Mouse (Mus musculus) heart, adult 18-20 months (tissue): ENCODE data around the gene Fchsd2. TPM values are rescaled to one million over a fixed set of nuclear protein-coding genes. Genes with fewer than 3 reads are reported as not detected.

Source experiments
- DNase-seq, 2 experiments: peaks; one replicate each; pipeline ENCODE4 v3.0.0; 2021 to 2022; ENCODE audit warnings: mixed read lengths in 1 of 2
- total RNA-seq, 2 experiments: library from RNA; stranded (reverse); gene quantifications; 2 replicates each; pipeline ENCODE4 v1.2.3; 2021

Gene Fchsd2
- total RNA-seq, 2 experiments from 2014 or later = 18.3 to 22.5 TPM

DNA sequence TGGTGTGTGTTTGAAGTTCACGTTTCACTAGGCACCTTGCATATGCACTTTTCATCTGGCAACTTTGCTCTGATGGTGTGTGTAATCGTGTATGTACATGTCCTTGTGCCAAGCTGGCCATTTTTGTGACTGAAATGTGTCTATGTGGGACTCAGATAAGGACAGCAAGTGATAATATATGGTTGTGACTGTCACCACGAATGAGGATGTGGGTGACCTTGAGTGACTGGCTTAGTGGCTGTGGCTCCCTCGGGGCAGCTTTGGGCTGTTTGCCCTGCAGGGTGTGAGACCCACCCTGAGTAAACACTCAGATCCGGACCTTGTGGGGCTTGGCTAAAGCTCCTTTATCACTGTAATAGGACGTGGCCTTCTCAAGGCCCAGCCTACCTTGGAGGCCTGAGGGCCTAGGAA lies 223.9 kb downstream of the Fchsd2 start:
- no peak for DNase-seq

DNA sequence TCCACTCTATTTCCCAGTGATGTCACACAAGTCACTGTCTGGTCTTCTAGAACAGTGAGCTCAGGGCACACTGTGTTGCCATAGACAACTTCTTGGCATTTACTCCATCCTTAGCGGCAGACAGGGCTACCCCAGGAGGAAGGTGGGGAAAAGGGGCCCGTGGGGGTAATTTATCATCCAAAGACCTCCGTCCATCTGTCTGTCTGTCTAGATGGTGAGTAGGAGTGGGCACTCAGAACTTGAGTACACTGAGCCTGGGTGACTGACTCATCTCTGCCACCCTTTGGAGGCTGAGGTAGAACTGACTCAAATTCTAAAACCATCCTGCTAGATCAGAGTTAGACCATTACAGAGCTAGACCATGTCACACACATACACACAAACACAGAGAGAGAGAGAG lies 224.4 kb downstream of the Fchsd2 start, which contains the start of gene Stard10:
Gene Stard10 (plus strand): TSS at position 73 of the 400 bp plus-strand sequence.
- DNase-seq = no peak

- no peak for DNase-seq
These were observed 226.2 kb downstream of the Fchsd2 start for GRCm38 (mm10) chr7:101318848-101319247.

DNA sequence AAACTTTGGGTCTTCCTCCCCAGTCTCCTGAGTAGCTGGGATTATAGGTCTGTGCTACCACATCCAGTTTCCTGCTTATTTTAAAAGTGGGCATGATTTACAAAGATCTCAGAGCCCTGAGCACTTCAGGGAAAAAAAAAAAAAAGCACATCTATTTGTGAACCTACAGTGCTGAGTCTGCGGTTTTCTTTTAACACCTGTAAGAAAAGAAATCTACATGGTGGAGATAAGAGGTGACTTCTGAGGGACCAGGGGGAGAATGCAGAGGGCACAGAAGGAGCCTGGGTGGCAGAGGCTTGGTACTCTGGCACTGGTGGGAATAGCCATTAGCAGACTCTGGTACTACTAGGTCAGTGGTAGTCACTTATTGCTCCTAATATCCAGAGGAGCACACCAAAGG lies 227.1 kb downstream of the Fchsd2 start:
- DNase-seq = no peak

DNA sequence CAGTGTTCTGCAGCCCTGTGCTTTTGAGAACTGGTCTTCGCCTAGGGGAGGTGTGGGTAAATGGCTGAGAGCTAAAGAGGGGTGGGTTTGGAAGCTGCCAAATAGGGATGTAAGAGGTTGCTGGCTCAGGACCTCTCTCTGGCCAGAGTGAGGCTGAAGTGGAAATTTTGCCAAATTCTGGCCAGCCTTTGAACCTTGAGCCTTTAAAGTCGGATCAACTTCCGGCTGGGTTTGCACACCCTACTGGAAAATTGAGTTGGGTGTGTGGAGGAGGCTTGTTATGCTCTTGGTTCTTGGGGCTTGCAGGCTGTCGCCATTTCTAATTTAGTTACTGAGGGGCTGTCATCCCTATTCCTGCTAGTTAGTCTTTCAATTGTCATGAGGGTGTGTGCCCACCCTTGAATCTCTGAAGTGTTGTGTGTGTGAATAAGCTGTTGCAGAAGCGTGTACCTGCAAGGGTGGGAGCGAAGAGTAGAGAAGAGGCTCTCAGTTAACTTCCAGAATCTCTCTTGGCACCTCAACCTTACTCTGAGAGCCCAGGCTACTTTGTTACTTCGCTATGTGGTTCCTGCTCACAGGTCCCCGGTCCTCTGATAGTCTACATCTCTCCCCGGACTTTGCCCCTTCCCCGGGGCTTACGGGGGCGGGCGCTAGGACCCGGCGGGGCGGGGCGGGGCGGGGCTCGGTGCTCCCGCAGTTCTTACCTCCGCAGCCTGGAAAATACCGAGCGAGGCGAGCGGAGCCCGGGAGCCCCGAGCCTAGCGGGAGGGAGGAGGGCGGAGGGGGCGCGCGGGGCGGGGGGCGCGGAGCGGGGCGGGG lies 227.9 kb downstream of the Fchsd2 start:
- peak in 1 of 2 experiments; percentile 44 for DNase-seq

DNA sequence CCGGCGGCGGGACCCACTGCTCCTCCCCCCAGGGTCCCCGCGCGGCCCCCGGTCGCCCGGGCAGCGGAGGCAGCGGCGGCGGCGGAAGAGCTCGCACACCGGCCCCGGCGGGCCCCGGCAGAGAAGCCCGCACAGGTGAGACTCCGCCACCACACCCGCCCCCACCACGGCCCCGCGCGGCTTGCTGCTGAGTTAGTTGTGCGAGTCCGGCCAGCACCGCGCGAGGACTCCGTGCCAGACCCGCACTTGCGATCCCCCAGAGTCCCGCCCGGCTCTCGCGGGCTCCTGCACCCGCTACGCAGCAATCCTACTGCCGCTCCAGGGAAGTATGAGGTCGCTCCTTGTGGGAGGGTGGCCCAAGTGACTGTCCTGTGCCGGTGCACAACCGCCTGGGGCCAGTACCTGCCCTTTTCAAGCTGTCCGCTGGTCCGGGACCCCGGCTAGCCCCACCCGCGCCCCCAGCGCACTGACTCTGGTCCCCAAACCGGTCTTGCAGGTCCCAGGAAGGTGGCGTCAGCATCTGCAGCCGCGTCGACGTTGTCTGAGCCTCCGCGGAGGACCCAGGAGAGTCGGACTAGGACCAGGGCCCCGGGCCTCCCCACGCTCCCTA lies 228.7 kb downstream of the Fchsd2 start:
- peak in 1 of 2 experiments; percentile 48 for DNase-seq

DNA sequence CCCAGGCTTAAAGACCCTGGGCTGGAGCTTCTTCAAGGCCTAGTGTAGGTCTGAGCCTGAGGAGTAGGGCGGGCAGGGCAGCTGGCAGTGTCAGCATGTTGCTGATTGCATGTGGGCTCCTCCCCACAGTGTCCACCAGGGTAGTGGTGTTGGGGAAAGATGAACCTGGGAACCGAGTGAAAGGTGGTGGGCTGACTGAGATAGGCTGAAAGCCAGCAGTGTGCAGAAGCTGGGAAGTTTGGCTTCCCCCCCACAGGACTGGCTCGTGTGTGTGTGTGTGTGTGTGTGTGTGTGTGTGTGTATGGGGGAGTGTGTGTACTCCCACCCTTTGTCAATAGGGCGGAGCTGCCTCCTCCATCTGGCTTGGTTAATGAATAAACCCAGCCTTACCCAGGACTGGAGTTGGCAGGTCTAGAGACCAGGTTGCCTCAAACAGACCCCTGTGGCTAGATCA lies 230.5 kb downstream of the Fchsd2 start:
- DNase-seq = no peak

- no peak for DNase-seq
These were observed 231.7 kb downstream of the Fchsd2 start for GRCm38 (mm10) chr7:101324142-101324962.

DNA sequence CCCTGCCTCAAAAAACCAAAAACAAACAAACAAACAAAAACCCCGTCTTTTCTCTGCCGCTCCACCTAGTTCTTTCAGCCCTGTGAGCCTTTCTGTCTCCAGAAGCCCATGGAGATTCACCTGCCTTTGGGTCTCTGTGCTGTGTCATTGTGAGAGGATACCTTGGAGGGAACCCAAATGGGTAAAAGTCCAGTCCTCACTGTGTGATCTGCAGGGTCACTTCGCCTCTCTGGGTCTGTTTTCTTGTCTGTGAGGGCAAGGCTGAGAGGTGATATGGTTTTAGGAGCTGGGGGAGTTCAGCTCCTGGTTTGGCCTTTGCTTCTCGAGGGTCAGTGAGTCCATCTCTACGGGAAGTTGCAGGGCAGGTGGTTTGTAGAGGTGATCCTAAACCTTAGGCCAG lies 233.3 kb downstream of the Fchsd2 start:
- DNase-seq = no peak

GRCm38 (mm10) chr7:101327263-101327662 lies 234.6 kb downstream of the Fchsd2 start:
- no peak for DNase-seq

DNA sequence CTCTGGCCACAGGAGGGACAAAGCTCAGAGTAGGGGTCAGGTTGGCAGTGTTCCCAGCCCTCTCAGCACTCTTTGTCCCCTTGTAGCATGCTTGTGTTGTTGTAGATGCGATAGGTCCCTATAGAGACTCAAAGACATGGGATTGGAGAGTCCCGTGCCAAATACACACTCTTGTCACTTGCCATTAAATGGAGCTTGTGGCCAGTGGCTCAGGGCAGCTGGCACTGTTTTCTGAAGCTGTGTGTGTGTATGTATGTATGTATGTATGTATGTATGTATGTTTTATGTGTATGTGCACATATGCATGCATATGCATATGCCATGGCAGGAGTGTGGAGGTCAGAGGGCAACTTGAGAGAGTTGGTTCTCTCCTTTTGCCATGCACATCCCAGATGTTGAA lies 235.1 kb downstream of the Fchsd2 start:
- no peak for DNase-seq

- DNase-seq = no peak
These were observed 236.0 kb downstream of the Fchsd2 start for GRCm38 (mm10) chr7:101328621-101329158.

DNA sequence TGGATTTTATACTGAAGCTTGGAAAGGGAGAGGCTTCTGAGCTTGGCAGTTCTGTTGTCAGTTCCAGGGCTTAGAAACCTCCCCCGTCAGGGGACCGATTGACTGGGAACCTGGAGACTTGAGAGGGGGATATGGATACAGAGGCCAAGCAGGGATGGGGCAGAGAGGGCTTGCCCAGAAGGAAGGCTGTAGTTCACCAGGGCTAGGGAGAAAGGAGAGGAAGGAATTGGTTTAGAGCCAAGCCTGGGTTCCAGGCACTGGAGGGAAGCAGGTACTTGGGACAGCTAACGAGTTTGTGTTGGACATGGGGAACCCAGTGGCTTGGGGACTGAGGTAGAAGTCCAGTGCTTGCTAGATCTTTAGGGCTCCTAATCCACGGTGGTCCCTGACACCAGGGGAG lies 236.9 kb downstream of the Fchsd2 start:
- no peak for DNase-seq

DNA sequence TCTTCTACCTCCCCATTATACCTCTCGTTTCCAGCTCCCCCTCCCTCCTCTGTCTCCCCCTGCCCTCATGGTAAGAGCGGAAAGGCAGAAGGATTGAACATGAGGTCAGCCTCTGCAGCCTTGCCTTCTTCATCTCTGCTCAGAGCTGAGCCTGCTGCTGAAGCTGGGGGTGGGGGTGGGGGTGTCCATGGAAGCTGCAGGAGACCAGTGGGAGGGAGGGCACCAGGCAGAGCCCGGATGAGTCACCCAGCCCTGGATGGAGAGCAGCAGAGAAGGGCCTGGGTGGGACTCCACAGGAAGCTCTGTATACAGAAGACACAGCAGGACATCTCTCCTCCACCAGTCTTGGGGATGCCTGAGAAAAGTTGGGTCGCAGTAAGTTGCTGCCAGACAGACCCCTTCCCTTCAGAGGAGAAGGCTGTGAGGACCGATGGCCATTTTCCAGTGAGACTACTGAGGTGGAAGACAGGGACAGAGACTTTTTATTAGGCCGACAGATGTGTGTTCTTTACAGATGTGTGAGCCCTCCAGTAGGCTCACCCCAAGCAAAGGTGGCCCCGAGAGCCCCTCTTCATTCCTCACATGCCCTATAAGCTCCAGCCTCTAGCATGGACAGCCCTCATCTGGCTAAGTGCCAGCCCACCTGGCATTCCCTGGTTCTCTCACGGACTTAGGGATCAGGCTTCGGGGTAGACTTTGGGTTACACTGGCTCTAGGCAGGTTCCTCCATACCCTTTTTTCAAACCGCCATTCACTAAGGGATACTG lies 237.6 kb downstream of the Fchsd2 start:
- DNase-seq = no peak

GRCm38 (mm10) chr7:101330841-101331173 lies 238.1 kb downstream of the Fchsd2 start:
- DNase-seq = no peak

DNA sequence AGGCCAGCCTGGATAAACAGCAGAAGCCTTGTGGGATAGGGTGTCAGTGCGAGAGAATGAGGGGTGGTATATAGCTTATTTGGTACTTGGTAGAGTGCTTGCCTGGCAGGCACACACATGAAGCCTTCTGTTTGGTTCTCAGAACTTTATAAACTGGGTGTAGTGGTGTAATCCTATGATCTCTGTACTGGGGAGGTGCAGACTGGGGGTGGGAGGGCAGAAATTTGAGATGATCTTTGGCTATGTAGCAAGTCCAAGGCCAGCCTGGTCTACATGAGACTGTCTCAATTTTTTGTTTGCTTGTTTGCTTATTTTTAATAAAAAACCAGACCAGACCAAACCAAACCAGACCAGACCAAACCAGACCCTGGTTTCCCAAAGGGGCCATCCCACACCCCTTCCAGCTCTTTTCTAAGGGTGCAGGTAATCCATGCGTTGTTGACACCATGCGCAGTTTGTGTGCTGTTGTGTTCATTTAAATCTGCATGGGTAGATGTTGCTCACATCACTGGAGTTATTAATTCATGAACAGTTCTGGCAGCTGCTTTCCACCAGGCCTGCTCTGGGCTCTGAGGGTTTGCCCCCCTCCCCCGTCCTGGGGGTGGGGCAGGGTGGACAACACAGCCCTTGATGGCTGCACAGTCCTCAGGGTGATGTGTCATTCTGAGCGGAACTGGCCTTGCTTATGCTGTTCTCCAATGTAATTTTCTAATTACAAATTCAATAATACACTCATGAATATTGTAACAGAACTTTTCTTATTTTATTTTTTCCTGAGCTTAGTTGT lies 239.6 kb downstream of the Fchsd2 start:
- no peak for DNase-seq
